Mouse (Mus musculus) midbrain, postnatal 0 days (tissue): ENCODE results near the gene Kif6. TPM values are rescaled to one million over a fixed set of nuclear protein-coding genes. Genes with fewer than 3 reads are reported as not detected.

Experiments used
- ATAC-seq: fragments of 200-750 bp; cut with Nextera tagmentation; 2 replicates; pipeline ENCODE4 v1.8.0; 2017; ENCODE audit warnings: moderate number of reproducible peaks, mild to moderate bottlenecking, moderate TSS enrichment, moderate library complexity; ENCODE audit not compliant: low FRiP score
- DNase-seq: peaks from one replicate; pipeline ENCODE4 v3.0.0-alpha.2; 2015; ENCODE audit warnings: low spot score
- H3K27ac ChIP-seq: fragments of 300-500 bp; sonication (generic); 2 replicates; pipeline ENCODE4 v1.5.1; 2014; ENCODE audit warnings: low read depth, mild to moderate bottlenecking, low read length, mixed read lengths
- H3K27me3 ChIP-seq: fragments of 300-500 bp; sonication (generic); 2 replicates; pipeline ENCODE4 v1.6.1; 2014; ENCODE audit warnings: low read length, control low read depth, mixed read lengths; ENCODE audit not compliant: insufficient read depth
- H3K36me3 ChIP-seq: fragments of 300-500 bp; sonication (generic); 2 replicates; pipeline ENCODE4 v1.6.1; 2014; ENCODE audit warnings: low read length, control low read depth, mixed read lengths; ENCODE audit not compliant: insufficient read depth
- H3K4me1 ChIP-seq: fragments of 300-500 bp; sonication (generic); 2 replicates; pipeline ENCODE4 v1.6.1; 2014; ENCODE audit warnings: mild to moderate bottlenecking, control low read depth, antibody characterized with exemption, low read length, mixed read lengths; ENCODE audit not compliant: insufficient read depth
- H3K4me2 ChIP-seq: fragments of 300-500 bp; sonication (generic); 2 replicates; pipeline ENCODE4 v1.6.1; 2014; ENCODE audit warnings: low read depth, mild to moderate bottlenecking, low read length, mixed read lengths; ENCODE audit not compliant: poor library complexity, severe bottlenecking
- H3K4me3 ChIP-seq: fragments of 300-500 bp; sonication (generic); 2 replicates; pipeline ENCODE4 v1.5.1; 2014; ENCODE audit warnings: low read depth, mild to moderate bottlenecking, low read length, moderate library complexity
- H3K9ac ChIP-seq: fragments of 300-500 bp; sonication (generic); replicated peaks from 2 replicates; pipeline ENCODE4 v1.6.1; 2014; ENCODE audit warnings: mild to moderate bottlenecking, low read length, moderate library complexity, mixed read lengths; ENCODE audit not compliant: poor library complexity, severe bottlenecking
- H3K9me3 ChIP-seq: fragments of 300-500 bp; sonication (generic); 2 replicates; pipeline ENCODE4 v1.6.1; 2016; ENCODE audit warnings: low read length, control low read depth
- CTCF ChIP-seq: IDR thresholded peaks from 2 replicates; pipeline ENCODE4 v1.5.1; 2016; ENCODE audit warnings: antibody characterized with exemption, mild to moderate bottlenecking
- WGBS: fragments of 180-500 bp; shearing (Covaris S2); extraction: QIAGEN DNeasy Blood & Tissue Kit; methylation state at CpG from one replicate; pipeline ENCODE4 v1.1.7; 2014; 5-methylcytosine and 5-hydroxymethylcytosine counted together
- polyA plus RNA-seq: library from polyadenylated mRNA; unstranded; fragments of >200 nt; fragmentation: Nextera tagmentation; extraction: Ambion mirVana; gene quantifications from 2 replicates; pipeline ENCODE4 v1.2.1, GENCODE M21; 2015
- total RNA-seq: library from RNA; depleted of rRNA; stranded (reverse); fragments of >200 nt; gene quantifications from 2 replicates; pipeline ENCODE4 v1.2.3, GENCODE M21; 2014

The Kif6 gene
- total and polyA plus RNA-seq, 2 experiments from 2014 or later: 1.7 to 2.1 TPM

- Histone ChIP-seq H3K9me3 (no peaks in the 10 kb centered on the region), H3K9ac (no peak overlapping the region), H3K27me3 (0 out of 2 replicates have a peak, but pooled peaks cover 3% of the 10 kb centered on the region), H3K4me3 (no peak overlapping the region), H3K36me3 (no peaks in the 10 kb centered on the region), H3K27ac (no peak overlapping the region), H3K4me1 (no peaks in the 10 kb centered on the region), H3K4me2 (no peak overlapping the region)
- no peak for ATAC-seq
- WGBS: 44% methylated on average over 4 of the region's 4 CpGs
- no peak for DNase-seq
- TF ChIP-seq CTCF: no peak
These were observed 319.6 kb downstream of the Kif6 start for GRCm38 (mm10) chr17:49934586-49934985.

GRCm38 (mm10) chr17:49935602-49936205 lies 320.8 kb downstream of the Kif6 start:
- Histone ChIP-seq H3K4me3 (no peak overlapping the region), H3K4me1 (no peaks in the 10 kb centered on the region), H3K36me3 (no peaks in the 10 kb centered on the region), H3K27me3 (0 out of 2 replicates have a peak, but pooled peaks cover 3% of the 10 kb centered on the region), H3K9ac (no peak overlapping the region), H3K27ac (no peak overlapping the region), H3K4me2 (no peak overlapping the region), H3K9me3 (no peaks in the 10 kb centered on the region)
- 0% methylated on average over 4 of the region's 4 CpGs for WGBS
- ATAC-seq (peak; percentile 77), DNase-seq (peak; percentile 85)
- peak; percentile 99 for TF ChIP-seq CTCF

GRCm38 (mm10) chr17:49936214-49936613 lies 321.3 kb downstream of the Kif6 start:
- 4% methylated on average over 2 of the region's 2 CpGs for WGBS
- no peaks in the 10 kb centered on the region for H3K4me1 ChIP-seq
- no peak overlapping the region for H3K9ac ChIP-seq
- peak; percentile 31 for ATAC-seq
- H3K9me3 ChIP-seq: no peaks in the 10 kb centered on the region
- DNase-seq: no peak
- no peak overlapping the region for H3K27ac ChIP-seq
- no peaks in the 10 kb centered on the region for H3K36me3 ChIP-seq
- 0 out of 2 replicates have a peak, but pooled peaks cover 3% of the 10 kb centered on the region for H3K27me3 ChIP-seq
- no peak overlapping the region for H3K4me3 ChIP-seq
- TF ChIP-seq CTCF: no peak
- H3K4me2 ChIP-seq: no peak overlapping the region

DNA sequence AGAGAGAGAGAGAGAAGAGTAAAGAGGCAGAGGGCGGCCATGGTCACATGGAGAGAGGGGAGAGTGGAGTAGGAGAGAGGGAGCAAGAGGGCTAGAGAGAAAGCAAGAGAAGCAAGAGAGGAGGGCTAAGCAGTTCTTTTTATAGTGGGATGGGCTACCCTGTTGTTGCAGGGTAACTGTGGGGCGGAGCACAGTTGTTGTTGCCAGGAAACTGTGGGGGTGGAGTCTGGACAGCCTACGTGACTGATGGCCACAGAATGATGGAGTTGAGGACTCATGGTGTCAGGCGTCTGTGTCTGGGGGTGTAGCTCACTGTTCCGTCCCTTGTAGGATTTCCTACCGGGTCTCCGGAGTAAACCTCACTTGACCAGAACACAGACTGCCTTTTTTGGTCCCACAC lies 324.2 kb downstream of the Kif6 start:
- H3K4me1 ChIP-seq: no peaks in the 10 kb centered on the region
- no peak overlapping the region for H3K27ac ChIP-seq
- H3K4me3 ChIP-seq: no peak overlapping the region
- no peak for DNase-seq
- 75% methylated on average over 7 of the region's 7 CpGs for WGBS
- 0 out of 2 replicates have a peak, but pooled peaks cover 3% of the 10 kb centered on the region for H3K27me3 ChIP-seq
- H3K9ac ChIP-seq: no peak overlapping the region
- no peak for ATAC-seq
- TF ChIP-seq CTCF: no peak
- H3K4me2 ChIP-seq: no peak overlapping the region
- no peaks in the 10 kb centered on the region for H3K36me3 ChIP-seq
- H3K9me3 ChIP-seq: no peaks in the 10 kb centered on the region

DNA sequence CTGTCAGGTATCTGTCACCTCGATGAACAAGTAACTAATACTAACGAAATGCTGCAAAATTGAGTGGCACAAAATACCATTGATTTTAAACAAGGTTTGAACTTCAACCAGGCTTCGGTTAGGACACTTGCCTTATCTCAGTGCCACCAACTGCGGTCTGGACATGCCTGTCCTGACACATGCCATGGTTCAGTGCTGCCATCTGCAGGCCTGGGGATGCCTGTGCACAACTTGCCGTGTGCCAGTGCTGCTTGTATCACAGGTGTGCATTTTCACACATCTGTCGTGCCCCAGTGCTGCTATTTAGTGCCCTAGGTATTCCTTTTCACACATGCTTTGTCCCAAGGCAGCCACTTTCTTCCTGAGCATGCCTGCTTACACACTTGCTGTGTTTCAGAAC lies 327.7 kb downstream of the Kif6 start:
- peak; percentile 41 for TF ChIP-seq CTCF
- WGBS: 69% methylated on average over 6 of the region's 6 CpGs

GRCm38 (mm10) chr17:49951491-49951855 lies 336.5 kb downstream of the Kif6 start:
- peak; percentile 83 for TF ChIP-seq CTCF
- ATAC-seq (0 out of 2 replicates have a peak, but pooled peaks have one; percentile 56), DNase-seq (peak; percentile 94)
- no peak overlapping the region for H3K9ac ChIP-seq
- peak overlapping the region; percentile 22; the same call in 1 of the 2 replicates for H3K4me3 ChIP-seq
- no peaks in the 10 kb centered on the region for H3K36me3 ChIP-seq
- H3K4me2 ChIP-seq: peak overlapping the region; percentile 54
- peaks cover 2% of the 10 kb centered on the region; the same call in 1 of the 2 replicates for H3K4me1 ChIP-seq
- no peaks in the 10 kb centered on the region for H3K27me3 ChIP-seq
- no peak overlapping the region for H3K27ac ChIP-seq
- WGBS: 4% methylated on average over 7 of the region's 7 CpGs
- H3K9me3 ChIP-seq: no peaks in the 10 kb centered on the region

More for the DNA sequence above, 327.7 kb downstream of the Kif6 start:
- Histone ChIP-seq H3K27me3 (no peaks in the 10 kb centered on the region), H3K9me3 (no peaks in the 10 kb centered on the region), H3K36me3 (no peaks in the 10 kb centered on the region), H3K27ac (no peak overlapping the region), H3K9ac (no peak overlapping the region), H3K4me2 (no peak overlapping the region), H3K4me3 (no peak overlapping the region), H3K4me1 (no peaks in the 10 kb centered on the region)
- no peak for DNase-seq
- no peak for ATAC-seq
